Mouse (Mus musculus): ENCODE data around the gene Ccdc107. TPM values are rescaled to one million over a fixed set of nuclear protein-coding genes. Genes with fewer than 3 reads are reported as not detected.
A peak's percentile ranks its signal among the peaks of the same experiment; 100 is the strongest.
"Not testable (repeated sequence)": the region's sequence is repeated elsewhere in the genome, so short reads cannot be mapped to it uniquely, and the experiment has no call there.

Ccdc107 gene
- total and polyA plus RNA-seq, 3 experiments, result 29.8 to 67.9 (median 33.8) TPM

GRCm38 (mm10) chr4:43478906-43479832 lies 13.5 kb upstream of the Ccdc107 start:
- intact Hi-C loops (cut with DNase I), result loop anchor here (2.0 kb wide), 1 partner anchor 36 kb away; no protein-coding TSS in a partner anchor
- DNase-seq, result peak; percentile 63 to 70
- Histone ChIP-seq H3K27me3 (ENCODE audit: control insufficient read depth, insufficient read depth, low read length) (no peaks in the 10 kb centered on the region), H3K4me1 (ENCODE audit: control insufficient read depth, insufficient read depth, low read length) (no peaks in the 10 kb centered on the region; the same call in 1 of the 2 replicates), H3K4me3 (no peak overlapping the region), H3K36me3 (ENCODE audit: control insufficient read depth, insufficient read depth, low read length) (no peaks in the 10 kb centered on the region), H3K9ac (ENCODE audit: low read depth, low read length) (peak overlapping the region; percentile 40; the same call in 1 of the 2 replicates), H3K79me2 (replicated peaks; ENCODE audit: control insufficient read depth, insufficient read depth, low read length) (no peaks in the 10 kb centered on the region), H3K27ac (peak overlapping the region; percentile 88)
- peak; percentile 70 for TF ChIP-seq CTCF (IDR thresholded peaks at IDR 0.05)
- no peak for TF ChIP-seq EP300 (IDR thresholded peaks at IDR 0.05; ENCODE audit: insufficient read depth, low read depth, low read length)
- TF ChIP-seq POLR2A (IDR thresholded peaks at IDR 0.05; ENCODE audit: insufficient read depth, low read depth, low read length), result no peak
- WGBS, result 48% methylated on average over 24 of the region's 24 CpGs

DNA sequence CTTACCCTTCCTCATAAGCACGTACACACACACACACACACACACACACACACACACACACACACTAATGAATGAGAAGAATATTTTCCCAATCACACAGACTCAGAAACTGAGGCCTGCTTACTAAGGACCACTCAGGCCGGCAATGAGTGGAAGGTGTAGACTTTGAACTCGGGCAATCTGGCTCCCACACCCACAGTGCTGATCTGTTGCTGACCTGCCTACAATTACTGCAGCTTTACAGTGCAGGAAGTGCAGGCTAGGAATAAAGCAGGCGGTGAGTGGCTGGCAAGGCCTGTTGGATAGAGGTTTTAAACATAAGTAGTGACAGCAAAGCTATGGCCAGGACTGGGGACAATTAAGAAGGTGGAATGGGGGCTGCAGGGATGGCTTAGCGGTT lies 11.7 kb upstream of the Ccdc107 start:
- no peak for DNase-seq
- TF ChIP-seq EP300 (IDR thresholded peaks at IDR 0.05; ENCODE audit: insufficient read depth, low read depth, low read length) (no peak), POLR2A (IDR thresholded peaks at IDR 0.05; ENCODE audit: insufficient read depth, low read depth, low read length) (no peak), CTCF (IDR thresholded peaks at IDR 0.05) (no peak)
- H3K9ac ChIP-seq (ENCODE audit: low read depth, low read length), result no peak overlapping the region
- H3K4me1 ChIP-seq (ENCODE audit: control insufficient read depth, insufficient read depth, low read length), result no peaks in the 10 kb centered on the region; the same call in 1 of the 2 replicates
- H3K79me2 ChIP-seq (replicated peaks; ENCODE audit: control insufficient read depth, insufficient read depth, low read length), result no peaks in the 10 kb centered on the region
- H3K27me3 ChIP-seq (ENCODE audit: control insufficient read depth, insufficient read depth, low read length), result no peaks in the 10 kb centered on the region
- no peaks in the 10 kb centered on the region for H3K36me3 ChIP-seq (ENCODE audit: control insufficient read depth, insufficient read depth, low read length)
- intact Hi-C loops (cut with DNase I), result loop anchor here (5.0 kb wide), 1 partner anchor 214 kb away; the partner anchor contains the start of gene Atp8b5
- 91% methylated on average over 5 of the region's 5 CpGs for WGBS
- H3K4me3 ChIP-seq, result no peak overlapping the region
- H3K27ac ChIP-seq, result no peak overlapping the region

DNA sequence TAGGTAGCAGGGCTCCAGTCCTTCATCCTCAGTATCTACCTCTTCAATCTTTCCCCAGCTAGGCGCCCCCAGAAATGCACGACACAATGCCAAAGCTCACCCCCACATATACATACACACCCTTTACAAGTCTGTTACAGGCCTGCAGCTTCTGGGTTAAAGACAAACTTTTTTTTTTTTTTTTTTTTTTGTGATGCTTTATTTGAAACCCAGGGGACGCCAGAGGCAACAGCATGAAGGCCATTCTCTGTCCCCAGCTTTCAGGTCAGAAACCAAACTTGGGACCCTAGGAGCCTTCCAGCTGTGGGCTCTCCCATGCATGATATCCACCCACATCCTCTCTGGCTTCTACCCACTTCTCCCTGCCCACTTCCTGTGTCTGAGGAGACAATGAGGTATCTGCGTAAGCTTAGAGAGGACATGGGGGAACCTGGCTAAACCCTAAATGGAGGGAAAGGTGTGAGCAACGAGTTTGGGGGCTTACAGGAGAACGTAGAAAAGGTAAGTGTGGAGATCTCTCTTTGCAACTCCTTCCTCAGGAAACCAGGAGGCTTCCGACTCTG lies 10.7 kb upstream of the Ccdc107 start:
- Histone ChIP-seq H3K79me2 (replicated peaks; ENCODE audit: control insufficient read depth, insufficient read depth, low read length) (no peaks in the 10 kb centered on the region), H3K36me3 (ENCODE audit: control insufficient read depth, insufficient read depth, low read length) (no peaks in the 10 kb centered on the region), H3K27me3 (ENCODE audit: control insufficient read depth, insufficient read depth, low read length) (no peaks in the 10 kb centered on the region), H3K9ac (ENCODE audit: low read depth, low read length) (no peak overlapping the region), H3K4me3 (no peak overlapping the region), H3K27ac (no peak overlapping the region), H3K4me1 (ENCODE audit: control insufficient read depth, insufficient read depth, low read length) (no peaks in the 10 kb centered on the region; the same call in 1 of the 2 replicates)
- TF ChIP-seq EP300 (IDR thresholded peaks at IDR 0.05; ENCODE audit: insufficient read depth, low read depth, low read length) (no peak), POLR2A (IDR thresholded peaks at IDR 0.05; ENCODE audit: insufficient read depth, low read depth, low read length) (no peak), CTCF (IDR thresholded peaks at IDR 0.05) (no peak)
- 60% methylated on average over 7 of the region's 7 CpGs for WGBS
- intact Hi-C loops (cut with DNase I), result loop anchor here (5.0 kb wide), 1 partner anchor 215 kb away; the partner anchor contains the start of gene Atp8b5
- DNase-seq, result no peak

GRCm38 (mm10) chr4:43482591-43482990 lies 10.1 kb upstream of the Ccdc107 start:
- Histone ChIP-seq H3K79me2 (replicated peaks; ENCODE audit: control insufficient read depth, insufficient read depth, low read length) (no peaks in the 10 kb centered on the region), H3K4me1 (ENCODE audit: control insufficient read depth, insufficient read depth, low read length) (no peaks in the 10 kb centered on the region; the same call in 1 of the 2 replicates), H3K27me3 (ENCODE audit: control insufficient read depth, insufficient read depth, low read length) (no peaks in the 10 kb centered on the region), H3K9ac (ENCODE audit: low read depth, low read length) (no peak overlapping the region), H3K36me3 (ENCODE audit: control insufficient read depth, insufficient read depth, low read length) (no peaks in the 10 kb centered on the region), H3K27ac (no peak overlapping the region), H3K4me3 (no peak overlapping the region)
- no peak for DNase-seq
- WGBS, result 47% methylated on average over 10 of the region's 10 CpGs
- intact Hi-C loops (cut with DNase I), result loop anchor here (5.0 kb wide), 1 partner anchor 215 kb away; the partner anchor contains the start of gene Atp8b5
- TF ChIP-seq CTCF (IDR thresholded peaks at IDR 0.05) (no peak), EP300 (IDR thresholded peaks at IDR 0.05; ENCODE audit: insufficient read depth, low read depth, low read length) (no peak), POLR2A (IDR thresholded peaks at IDR 0.05; ENCODE audit: insufficient read depth, low read depth, low read length) (no peak)

GRCm38 (mm10) chr4:43483535-43484091 lies 9.1 kb upstream of the Ccdc107 start, which contains the start of gene Sit1:
TSS of gene Sit1 (minus strand) at chr4:43483734.
- intact Hi-C loops (cut with DNase I), result loop anchor here (5.0 kb wide), 1 partner anchor 216 kb away; the partner anchor contains the start of gene Atp8b5
- Histone ChIP-seq H3K79me2 (replicated peaks; ENCODE audit: control insufficient read depth, insufficient read depth, low read length) (no peaks in the 10 kb centered on the region), H3K36me3 (ENCODE audit: control insufficient read depth, insufficient read depth, low read length) (no peaks in the 10 kb centered on the region), H3K4me3 (no peak within 1 kb of the TSS), H3K4me1 (ENCODE audit: control insufficient read depth, insufficient read depth, low read length) (no peaks in the 10 kb centered on the region; the same call in 1 of the 2 replicates), H3K27ac (no peak within 1 kb of the TSS), H3K9ac (ENCODE audit: low read depth, low read length) (no peak within 1 kb of the TSS), H3K27me3 (ENCODE audit: control insufficient read depth, insufficient read depth, low read length) (no peaks in the 10 kb centered on the region)
- no peak for DNase-seq
- TF ChIP-seq EP300 (IDR thresholded peaks at IDR 0.05; ENCODE audit: insufficient read depth, low read depth, low read length) (no peak), POLR2A (IDR thresholded peaks at IDR 0.05; ENCODE audit: insufficient read depth, low read depth, low read length) (no peak), CTCF (IDR thresholded peaks at IDR 0.05) (no peak)
- 66% methylated on average over 12 of the region's 12 CpGs for WGBS

- 86% methylated on average over 5 of the region's 5 CpGs for whole genome bisulfite sequencing
- H3K36me3 ChIP-seq (ENCODE audit: control insufficient read depth, insufficient read depth, low read length); H3K27ac ChIP-seq; H3K9ac ChIP-seq (ENCODE audit: low read depth, low read length); H3K4me1 ChIP-seq (ENCODE audit: control insufficient read depth, insufficient read depth, low read length); H3K4me3 ChIP-seq; DNase-seq; H3K27me3 ChIP-seq (ENCODE audit: control insufficient read depth, insufficient read depth, low read length); H3K79me2 ChIP-seq (replicated peaks; ENCODE audit: control insufficient read depth, insufficient read depth, low read length); intact Hi-C loops (cut with DNase I): not testable (repeated sequence)
Measured at GRCm38 (mm10) chr4:43485666-43486065, 7.0 kb upstream of the Ccdc107 start.
